Mouse (Mus musculus) kidney, postnatal 25 days (tissue): ENCODE measurements around the gene Gjc1.

Experiments used
- DNase-seq, 2 experiments: peaks; one replicate each; pipeline ENCODE4 v3.0.0; 2021; ENCODE audit warnings: mixed read lengths in 2 of 2

Gene Gjc1

DNA sequence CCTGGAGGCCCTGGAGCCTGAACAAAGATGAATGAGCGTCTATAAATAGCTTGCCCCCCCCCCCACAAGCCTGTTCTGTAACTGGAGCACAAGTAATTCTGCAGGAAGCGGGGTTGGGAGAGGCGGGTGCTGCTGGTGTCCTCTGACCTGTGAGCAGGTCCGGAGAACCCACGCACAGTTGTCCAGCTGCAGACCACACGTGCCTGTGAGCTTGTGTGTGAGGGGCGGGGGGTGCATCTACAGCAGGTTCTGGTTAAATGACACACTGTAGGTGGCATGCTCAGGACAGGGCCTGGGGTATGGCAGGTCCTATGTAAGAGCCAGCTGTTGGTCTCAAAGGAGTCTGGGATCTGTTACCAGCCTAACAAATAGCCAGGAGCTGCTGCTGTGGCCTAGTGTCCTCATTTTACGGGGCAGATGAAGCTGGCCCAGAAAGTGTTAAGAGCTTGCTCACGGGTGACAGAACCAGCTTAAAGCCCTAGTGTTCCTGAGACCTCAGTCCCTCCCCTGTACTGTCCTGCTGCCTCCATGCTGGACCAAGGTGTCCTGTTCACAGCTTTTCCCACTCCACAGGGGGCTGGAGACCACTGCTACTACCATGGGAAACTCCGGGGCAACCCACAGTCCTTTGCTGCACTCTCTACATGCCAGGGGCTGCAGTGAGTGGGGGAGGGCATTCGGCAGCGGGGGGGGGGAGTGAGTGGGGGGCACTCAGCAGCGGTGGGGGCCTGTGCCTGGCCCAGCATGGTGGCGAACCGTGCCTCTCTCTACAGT is 48.7 kb downstream of the Gjc1 start:
- no peak for DNase-seq

DNA sequence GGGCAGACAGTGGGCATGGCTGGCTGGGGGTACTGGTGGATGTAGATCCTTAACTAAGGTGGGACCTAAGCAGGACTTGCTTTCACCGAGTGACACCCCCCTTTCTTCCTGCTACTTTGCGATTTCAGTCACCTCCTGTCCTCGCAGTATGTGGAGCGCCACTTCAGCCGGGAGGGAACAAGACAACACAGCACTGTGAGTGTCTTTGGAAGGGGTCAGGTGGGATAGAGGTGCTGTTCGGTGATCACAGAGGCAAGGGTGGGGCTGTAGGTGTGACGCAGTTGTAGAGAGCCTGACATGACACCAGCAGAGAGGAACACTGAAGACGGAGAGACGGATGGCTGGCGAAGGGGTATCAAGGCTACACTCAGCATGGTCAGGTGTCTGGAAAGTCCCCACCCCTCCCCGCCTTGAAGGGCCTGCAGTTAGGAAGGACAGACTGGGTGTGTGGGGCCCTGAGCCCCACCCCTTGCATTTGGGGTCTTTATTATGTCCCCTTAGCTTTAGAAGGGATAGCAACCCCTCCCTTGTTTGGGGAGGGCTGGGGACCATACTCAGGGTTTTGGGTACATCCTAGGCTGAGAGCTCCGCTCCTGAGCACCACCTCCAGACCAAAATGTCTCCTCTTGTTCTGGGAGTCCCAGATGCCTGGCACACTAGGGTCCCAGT is 49.4 kb downstream of the Gjc1 start:
- no peak for DNase-seq

- DNase-seq = no peak
These were observed 50.4 kb downstream of the Gjc1 start for GRCm38 (mm10) chr11:102769141-102769540.

DNA sequence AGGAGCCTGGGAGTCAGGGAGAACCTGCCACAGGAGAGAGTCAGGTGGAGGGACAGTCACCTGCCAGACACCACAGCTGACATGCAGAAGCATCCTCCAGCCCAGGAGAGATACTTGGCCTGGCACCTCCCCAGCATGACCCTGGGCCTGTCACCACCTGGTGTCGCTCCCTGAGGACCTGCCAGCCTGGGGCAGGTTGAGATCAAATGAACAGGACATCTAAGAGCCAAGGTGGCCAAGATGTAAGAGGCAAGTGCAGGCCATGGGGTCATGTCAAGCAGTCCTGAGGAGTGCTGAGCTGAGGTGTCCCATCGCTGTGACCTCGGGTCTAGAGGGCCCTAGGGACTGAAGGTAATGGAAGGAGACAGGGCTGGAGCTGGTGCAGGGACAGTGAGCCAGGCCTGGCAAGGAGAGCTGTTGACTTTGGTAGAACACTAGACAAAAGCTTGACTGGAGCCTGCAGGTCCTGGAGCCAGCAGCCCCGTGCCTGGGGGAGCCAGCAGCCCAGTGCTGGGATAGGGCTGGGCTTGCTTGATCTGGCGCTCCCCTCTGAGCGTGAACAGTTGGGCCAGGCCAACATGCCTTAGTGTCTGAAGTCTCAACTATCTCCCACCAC is 52.3 kb downstream of the Gjc1 start:
- no peak for DNase-seq

GRCm38 (mm10) chr11:102765416-102765815 is 54.1 kb downstream of the Gjc1 start:
- no peak for DNase-seq

- no peak for DNase-seq
These were observed 56.3 kb downstream of the Gjc1 start for GRCm38 (mm10) chr11:102763009-102763767.

DNA sequence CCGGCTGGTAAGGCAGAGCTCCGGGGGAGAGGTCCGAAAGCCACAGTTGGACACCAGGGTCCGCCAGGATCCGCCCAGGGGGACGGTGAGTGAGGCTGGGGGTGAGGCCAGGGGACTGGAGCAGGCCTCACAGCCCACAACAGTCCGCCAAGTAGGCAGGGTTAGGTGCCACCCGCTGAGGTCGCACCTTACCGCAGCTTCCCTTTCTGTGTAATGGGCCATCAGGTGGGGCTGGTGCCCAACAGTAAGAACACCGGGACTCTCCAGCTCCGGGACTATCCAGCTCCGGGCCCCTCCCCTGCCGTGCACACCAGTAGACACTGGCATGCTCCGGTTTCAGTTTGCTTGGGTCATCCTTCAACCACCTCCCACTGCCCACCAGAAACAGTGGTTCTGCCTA is 57.3 kb downstream of the Gjc1 start:
- no peak for DNase-seq

DNA sequence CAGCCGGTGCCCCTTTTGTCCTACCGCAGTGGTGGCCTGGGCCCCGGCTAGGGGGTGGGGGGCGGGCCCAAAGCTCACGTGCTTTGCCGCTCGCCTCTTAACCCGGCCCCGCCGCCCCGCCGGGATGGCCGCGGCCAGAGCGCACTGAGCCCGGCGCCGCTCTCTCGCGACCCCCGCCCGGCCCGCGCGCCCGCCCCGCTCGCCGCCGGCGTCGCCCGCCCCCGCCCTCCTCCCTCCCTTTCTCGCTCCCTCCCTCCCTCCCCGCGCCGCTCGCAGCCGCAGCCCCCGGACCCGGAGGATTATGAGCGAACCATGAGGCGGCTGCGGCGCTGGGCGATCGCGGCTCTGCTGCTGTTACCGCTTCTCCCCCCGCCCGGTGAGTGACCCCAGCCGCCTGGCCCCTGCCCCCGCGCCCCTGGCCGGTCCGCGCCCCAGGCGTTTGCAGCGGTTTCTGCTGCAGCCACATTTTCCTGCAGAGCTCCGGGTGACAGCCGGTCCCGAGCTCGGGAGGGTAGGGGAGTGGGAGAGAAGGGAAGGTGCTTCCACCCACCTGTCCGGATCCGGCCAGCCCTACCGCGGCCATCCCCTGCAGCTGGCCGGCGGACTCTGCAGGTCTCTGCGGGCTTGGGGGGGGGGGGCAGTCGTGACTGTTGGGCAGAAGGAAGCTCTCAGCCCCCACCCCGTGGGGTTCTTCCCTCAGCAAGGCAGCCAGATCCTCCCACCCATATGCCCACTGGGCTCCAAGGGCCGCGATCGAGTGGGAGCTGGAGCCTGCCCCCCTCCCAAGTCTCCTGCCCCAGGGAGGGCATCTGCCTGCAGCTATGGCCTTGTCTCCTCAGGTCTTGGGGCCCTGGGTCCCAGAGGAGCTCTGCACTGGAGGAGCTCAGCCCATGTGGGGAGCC is 57.9 kb downstream of the Gjc1 start, which contains the start of gene Adam11:
Gene Adam11, plus strand, starts transcription at position 131 of the 902 bp plus-strand sequence.
- no peak for DNase-seq

GRCm38 (mm10) chr11:102760805-102761308 is 58.6 kb downstream of the Gjc1 start:
- DNase-seq = no peak

DNA sequence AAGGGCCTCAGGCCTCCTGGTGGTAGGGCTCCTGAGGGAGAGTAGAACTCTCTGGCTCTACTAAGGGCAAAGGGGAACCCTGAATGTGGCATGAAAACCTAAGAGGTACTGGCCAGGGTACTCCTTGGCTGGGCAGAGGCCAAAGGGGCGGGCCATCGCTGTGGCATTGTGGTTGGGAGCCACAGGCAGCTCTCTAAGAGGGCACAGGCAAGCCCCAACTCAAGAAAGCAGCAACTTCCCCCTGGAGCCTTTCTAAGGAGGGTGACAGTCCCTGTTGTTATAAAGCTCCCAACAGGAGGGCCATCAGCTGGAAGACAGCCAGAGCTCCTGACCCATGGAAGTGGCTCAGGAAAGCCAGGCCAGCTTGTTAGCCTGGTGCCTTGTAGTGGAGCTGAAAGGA is 60.5 kb downstream of the Gjc1 start:
- DNase-seq = peak in 1 of 2 experiments; percentile 31

DNA sequence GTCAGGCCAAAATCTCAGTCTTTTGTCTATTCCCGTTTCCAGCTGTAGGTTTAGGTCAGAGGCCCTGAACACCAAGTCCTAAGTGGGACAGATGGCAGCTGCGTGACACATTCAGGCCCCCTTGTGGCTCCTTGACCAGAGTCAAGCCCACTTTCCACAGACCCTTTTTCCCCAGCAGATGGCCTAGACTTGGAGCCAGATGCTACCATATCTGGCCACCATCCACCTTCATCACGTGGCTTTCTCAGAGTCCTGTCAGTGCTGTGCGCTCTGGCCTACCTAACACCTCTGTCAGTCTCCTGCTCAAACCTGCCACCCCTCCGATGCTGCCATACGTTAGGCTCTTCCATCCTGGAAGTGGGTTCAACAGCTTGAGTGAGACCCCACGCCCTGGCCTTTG is 64.1 kb downstream of the Gjc1 start:
- no peak for DNase-seq

DNA sequence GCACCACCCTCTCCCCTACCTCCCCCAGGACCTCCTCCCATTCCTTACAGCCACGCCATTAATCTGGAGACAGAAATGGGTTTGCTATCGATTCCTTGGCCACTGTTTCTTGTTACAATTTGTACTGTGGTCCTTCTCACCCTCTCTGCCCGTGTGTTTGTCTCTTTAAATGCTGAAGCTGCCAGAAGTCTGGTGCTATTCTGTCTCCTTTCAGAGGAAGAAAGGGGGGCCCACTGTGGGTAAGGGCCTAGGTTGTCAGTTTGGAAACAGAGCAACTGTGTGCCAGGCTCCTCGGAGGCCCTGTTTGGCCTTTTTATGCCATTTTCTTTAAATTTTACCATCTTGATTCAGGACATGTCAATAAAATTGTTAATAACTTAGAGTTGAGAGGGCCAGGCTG is 65.1 kb downstream of the Gjc1 start:
- no peak for DNase-seq

- peak in 1 of 2 experiments; percentile 29 for DNase-seq
These were observed 65.7 kb downstream of the Gjc1 start for GRCm38 (mm10) chr11:102753591-102754324.

- DNase-seq = peak in 1 of 2 experiments; percentile 39
These were observed 66.5 kb downstream of the Gjc1 start for GRCm38 (mm10) chr11:102752896-102753590.

- no peak for DNase-seq
These were observed 69.8 kb downstream of the Gjc1 start for GRCm38 (mm10) chr11:102749712-102750111.
